Mouse (Mus musculus): ENCODE measurements around the gene Pold2. TPM values are rescaled to one million over a fixed set of nuclear protein-coding genes. Genes with fewer than 3 reads are reported as not detected.

Gene Pold2
- polyA plus RNA-seq, 1 experiment: 101 TPM

DNA sequence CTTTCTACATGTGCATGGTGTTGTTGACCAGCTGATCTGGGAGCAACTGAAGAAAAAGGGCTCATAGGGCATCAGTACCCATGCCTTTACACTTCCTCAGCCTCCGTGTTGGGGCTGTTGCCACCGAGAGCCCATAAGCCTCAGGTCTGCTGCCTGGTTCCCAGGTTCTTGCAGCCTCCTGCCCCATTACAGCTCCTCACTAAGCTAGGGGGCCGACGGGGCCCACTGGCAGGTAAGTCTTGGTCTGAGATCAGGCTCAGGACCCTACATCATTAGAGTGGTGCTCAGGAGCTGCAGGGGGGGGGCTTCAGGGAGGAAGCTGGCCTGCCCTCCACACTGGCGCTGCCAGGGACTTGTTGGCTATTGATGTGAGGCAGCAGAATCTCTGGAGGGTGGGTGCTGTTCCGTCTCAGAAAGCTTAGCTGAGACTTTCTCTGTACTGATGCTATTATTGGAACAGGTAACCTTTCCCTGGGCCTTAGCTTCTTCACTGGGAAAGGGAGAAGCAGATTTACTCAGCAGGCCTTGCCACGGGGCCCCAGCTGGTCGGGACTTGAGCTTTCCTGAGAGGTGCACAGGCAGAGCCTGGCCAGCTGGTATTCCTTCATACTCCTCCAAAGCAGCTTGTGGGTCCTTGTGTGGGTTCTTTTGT lies 21.5 kb downstream of the Pold2 start:
- DNase-seq (ENCODE audit: low read depth): no peak

DNA sequence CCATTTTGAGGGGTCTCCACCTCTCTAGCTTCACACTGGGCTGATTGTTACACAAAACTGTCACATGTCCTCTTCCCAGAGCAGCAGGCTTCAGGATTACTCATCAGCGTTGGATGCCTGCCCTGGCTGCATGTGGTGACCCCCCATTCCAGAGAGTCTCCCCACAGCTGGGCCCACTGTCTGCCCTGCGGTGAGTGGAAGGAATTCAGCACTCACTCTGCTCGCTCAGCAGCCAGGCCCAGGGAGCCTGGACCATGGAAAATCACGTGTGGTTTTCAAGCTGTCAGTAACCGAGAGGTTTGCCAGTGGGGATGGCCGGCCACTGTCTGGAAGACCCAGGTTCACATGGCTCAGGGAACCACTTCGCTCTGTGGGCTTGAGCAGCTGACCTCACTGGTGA lies 22.2 kb downstream of the Pold2 start:
- no peak for DNase-seq (ENCODE audit: low read depth)

DNA sequence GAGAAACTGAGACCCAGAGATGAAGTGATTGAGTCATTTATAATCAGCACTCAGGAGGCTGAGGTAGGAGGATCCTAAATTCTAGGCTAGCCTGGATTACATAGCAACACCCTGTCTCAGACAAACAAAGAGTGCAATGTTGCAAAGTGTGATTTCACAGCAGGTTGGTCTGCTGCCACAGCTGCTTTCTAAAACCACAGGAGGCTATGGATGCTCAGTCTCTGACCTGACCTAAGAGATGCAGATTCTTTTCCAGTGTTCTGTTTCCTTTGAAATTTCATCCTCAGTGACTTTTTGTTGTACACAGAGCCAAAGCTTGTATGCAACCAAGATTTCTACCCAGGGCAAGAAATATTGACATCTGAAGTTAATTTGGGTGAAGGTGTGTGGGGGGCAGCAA lies 22.6 kb downstream of the Pold2 start:
- no peak for DNase-seq (ENCODE audit: low read depth)

DNA sequence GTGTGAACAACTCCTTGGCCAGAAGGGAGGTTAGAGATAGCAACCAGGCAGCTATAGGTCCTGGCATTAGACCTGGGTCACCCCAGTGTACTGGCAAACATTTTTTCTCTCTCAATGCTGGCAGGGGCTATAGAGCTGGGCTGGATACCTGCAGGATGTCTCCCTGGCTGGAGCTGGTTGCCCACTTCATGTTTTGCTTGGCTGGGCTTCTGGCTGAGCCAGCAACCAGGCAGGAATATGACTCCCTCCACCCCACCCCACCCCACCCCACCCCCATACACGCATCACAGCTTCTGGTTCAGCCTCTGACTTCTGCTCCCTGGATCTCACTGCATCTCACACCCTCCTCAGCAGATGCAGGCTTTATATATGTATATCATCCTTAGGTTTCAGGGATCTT lies 25.8 kb downstream of the Pold2 start:
- DNase-seq (ENCODE audit: low read depth): no peak

DNA sequence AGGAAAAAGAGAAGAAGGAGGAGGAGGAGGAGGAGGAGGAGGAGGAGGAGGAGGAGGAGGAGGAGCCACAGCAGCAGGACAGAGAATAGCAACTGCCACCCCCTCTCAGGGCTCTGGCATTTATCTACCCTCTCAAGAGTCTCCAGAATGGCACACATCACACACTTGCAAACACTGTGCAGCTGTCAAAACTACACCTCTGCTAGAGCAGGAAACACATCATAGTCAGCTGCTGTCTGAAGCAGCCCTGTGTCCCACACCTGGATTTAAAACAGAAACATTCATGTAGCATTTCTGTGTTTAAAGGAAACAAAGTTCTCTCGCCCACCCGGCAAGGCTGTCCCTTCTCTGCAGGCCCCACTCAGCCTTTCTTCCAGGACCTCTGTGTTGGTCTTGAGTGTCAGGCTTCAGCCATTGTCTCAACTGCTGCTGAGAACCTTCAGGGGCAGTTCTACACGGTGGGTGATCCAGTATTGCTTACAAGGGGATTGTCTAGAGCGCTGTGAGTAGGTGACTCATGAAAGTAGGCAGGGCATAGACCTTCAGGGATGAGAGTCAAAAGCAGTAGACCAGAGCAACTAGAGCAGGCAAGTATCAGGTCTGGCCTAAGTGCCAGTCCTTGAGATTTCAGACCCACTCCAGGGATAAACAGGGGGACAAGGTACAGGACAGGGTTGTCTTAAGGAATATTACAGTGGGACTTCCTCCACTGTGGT lies 26.9 kb downstream of the Pold2 start:
- no peak for DNase-seq (ENCODE audit: low read depth)

DNA sequence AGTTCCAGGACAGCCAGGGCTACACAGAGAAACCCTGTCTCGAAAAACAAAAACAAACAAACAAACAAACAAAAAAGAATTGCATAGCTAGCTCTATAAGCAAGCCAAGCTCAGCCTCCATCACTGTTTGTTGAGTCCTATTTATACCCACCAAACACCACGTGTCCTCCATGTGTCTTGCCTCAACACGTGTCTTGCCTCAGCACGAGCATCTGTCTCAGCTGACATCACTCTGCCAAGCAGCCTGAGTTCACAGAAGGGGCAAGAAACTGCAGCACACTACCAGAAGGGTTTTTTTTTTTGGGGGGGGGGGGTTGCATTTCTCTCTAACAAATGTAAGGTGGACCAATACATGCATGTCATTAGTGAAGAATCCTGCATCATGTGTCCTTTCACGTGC lies 27.6 kb downstream of the Pold2 start:
- no peak for DNase-seq (ENCODE audit: low read depth)

DNA sequence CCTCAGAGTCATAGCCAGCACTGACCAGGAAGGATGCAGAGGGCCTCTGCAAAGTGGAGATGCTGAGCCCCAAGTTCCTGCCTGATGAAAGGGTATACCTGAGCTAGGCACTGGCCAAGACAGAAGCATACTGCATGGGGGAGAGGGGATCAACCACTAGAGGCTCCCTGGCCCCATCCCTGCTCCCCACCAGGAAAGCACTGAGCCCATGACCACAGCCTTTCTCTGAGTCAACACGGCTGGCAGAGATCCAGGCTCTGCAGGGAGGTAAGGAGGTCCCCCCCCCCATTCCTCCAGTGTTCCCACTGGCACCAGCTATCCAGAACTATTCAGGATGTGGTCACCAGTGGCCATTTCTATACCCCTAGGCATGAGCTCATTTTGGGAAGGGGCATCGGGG lies 28.8 kb downstream of the Pold2 start:
- no peak for DNase-seq (ENCODE audit: low read depth)

DNA sequence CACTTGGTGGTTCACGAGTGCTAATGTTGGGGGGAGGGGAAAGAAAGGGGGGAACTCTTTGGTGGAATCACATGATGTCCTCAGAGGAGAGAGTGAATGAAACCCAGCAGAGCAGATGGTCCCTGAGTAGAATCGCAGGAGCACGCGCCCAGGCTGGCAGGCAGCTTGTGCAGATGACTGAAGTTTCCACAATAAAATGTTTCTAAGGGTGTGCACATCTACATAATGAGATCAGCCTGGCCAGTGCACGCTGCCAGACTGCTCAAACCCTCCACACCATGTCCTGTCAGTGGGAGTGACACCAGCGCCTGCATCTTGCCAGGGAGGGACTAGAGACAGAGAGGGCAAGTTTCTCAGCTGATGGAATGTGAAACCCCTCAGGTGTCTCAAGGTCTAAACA lies 29.4 kb downstream of the Pold2 start:
- peak; percentile 37 for DNase-seq (ENCODE audit: low read depth)

DNA sequence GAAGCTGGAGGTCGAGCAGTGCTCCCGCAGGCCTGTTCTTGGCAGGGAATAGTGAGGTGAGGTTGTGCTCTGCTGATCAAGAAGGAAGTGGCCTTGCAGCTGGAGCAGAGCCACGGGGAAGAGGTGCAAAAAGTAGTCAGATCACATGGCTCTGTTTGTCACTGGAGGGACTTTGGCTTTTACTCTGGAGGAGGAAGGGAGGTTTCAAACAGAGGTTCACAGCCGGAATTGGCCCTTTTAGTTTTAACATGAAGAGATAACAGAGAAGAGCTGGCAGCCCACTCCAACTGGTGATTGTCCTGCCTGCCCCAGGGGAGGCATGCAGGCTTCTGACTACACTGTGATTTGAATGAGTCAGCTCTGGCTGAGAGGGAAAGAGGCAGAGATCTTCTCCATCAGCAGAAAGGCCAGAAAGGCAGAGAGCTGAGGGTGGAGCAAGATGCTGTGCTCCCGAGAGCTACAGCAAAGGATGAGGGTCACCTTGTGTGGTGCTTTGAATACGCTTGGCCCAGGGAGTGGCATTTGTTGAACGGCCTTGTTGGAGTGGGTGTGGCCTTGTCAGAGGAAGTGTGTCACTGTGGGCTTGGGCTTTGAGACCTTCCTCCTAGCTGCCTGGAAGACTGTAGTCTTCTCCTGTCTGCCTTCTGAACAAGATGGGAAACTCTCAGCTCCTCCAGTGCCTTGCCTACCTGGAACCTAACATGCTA lies 31.3 kb downstream of the Pold2 start:
- DNase-seq (ENCODE audit: low read depth): no peak

DNA sequence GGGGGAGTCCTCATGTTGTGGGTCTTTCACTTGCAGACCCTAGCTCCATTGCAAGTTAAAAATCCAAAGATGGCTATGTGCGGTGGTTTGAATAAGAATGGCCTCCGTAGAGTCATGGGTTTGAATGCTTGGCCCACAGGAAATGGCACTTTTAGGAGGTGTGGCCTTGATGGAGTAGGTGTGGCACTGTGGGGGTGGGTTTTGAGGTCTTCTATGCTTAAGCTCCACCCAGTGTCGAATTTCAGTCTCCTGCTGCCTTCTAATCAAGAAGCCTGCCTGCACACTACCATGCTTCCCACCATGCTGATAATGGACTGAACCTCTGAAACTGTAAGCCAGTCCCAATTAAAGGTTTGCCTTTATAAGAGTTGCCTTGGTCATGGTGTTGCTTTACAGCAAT lies 35.0 kb downstream of the Pold2 start:
- no peak for DNase-seq (ENCODE audit: low read depth)

DNA sequence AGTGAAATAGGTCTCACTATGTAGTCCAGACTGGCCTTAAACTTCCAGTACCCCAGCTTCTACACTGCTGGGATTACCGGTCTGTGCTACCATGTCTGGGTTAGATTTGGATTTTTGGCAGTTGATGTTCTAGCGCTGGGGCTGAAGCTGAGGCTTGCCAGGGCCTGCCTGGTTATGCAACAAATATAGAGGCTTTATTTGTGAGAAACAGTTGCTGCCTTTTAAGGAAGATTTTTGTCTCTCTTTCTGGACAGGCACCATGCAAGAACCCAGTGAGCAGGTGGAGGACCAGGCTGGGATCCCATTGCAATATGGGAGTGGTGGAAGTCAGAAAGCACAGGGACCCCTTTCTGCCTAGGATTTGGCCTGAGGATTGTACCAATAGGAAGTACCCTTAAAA lies 36.3 kb downstream of the Pold2 start:
- DNase-seq (ENCODE audit: low read depth): no peak

DNA sequence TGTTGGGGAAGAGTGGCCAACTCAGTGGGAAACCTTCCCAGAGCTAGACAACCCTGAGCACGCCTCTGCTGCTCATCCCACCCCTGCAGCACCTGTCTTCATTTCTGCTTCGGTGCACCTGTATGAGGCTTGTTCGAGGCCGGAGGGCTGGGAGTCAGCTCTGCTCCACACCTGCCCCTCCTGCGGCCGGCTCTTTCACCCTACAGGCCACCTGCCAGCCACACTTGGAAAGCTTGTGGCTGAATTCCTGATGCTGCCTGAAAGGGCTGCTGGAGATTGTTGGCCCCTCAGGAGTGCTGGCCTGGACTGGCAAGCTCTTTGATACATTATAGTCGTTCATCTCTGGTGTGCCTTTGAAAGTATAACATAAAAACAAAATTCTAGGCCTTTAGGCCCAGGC lies 37.7 kb downstream of the Pold2 start:
- DNase-seq (ENCODE audit: low read depth): no peak

DNA sequence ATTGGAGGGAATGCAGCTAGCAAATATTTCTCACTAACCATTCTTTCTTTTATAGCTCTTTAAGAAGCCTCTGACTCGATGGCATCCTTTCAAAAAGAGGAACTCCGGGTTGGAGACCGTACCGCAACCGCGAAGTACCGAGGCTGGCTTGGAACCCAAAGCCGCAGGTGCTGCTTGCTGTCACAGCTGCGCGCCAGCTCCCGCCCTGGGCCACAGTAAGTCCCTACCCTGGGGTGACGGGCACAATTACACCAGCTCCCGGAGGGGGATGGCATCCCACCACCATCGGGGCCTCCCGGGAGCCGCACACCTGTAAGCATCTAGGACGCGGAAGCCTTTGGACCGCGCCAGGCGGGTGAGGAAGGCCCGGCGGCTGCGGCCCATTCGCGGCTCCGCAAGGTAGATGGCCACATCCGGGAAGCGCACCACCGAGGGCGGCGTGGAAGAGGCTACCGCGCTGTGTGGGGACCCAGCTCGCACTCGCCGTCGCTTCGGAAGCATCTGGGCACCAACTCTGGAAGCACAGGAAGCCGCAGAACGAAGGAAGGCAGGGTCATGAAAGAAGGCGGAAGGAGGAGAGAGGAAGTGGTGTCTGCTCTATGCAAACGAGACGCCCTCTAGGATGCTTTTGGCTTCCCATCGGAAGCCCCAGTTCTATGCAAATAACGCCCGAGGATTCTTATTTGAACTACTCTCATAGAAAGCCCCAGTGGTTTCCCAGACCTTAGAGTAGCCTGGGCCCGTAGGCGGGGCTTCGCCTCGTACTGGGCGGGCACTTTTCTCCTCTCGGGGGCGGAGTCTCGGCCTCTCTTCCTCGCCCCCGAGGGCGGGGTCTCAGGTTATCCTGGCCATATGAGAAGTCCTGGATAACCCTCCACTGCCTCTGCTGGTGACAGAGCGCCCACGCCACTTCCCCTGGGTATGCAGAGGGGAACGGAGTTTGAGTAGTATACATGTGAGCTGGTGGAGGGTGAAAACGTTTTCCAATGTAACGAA lies 40.5 kb downstream of the Pold2 start, which contains the start of gene Polm:
Polm (minus strand) TSS at position 766 of the 996 bp plus-strand sequence.
- peak; percentile 80 for DNase-seq (ENCODE audit: low read depth)

DNA sequence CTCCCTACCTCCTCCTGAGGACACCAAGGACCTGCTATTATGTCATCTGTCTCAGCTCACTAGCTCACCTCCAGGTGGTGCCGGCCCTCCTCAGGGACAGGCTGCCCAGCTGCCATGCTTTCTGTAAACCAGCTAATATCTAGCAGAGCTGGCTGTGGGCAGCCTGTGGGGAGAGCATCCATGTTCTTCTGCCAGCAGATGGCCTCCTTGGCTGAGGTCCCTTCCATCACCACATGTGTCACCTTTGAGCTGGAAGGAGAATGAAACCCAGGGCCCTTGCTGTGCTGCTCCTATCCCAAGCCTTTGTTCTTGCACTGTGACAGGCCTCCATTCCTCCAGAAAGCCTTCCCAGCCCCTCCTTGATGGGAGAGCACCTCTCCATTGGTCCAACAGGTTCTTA lies 42.0 kb downstream of the Pold2 start:
- DNase-seq (ENCODE audit: low read depth): no peak

DNA sequence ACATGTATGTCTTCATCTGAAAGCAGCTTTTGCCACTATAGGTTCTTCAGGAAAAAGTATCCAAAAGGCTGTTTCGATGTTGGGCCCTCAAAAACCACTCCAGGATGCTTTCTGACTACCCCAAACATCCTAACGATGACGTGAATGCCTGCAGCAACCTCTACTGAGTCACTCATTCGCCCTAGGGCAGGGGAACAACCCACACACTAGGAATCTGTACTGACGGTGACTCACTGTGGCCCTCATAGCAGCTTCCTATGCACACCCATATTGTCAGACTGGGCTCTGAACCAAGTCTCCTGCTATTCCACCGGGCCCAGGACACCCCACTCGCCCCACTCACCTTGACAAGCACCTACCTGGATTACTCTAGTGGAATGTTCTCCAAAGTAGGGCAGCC lies 43.0 kb downstream of the Pold2 start:
- no peak for DNase-seq (ENCODE audit: low read depth)

DNA sequence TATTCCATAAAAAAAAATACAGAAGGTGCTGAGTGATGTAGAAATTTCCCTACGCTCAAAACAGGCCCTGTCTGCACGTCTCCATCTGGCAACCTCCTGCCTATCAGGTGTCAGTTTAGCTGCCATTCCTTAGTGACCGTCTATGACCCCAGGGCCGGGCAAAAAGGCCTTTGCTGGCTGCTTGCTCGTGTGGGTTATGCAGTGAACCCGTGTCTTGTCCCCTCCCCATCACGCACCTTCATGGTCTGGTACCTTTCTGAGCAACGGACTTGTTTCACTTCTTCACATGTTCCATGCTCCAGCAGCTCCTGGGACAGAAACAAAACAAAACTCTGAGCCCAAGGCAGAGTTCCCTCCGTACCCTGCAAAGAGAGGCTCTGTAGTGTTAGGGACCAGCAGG lies 43.6 kb downstream of the Pold2 start:
- DNase-seq (ENCODE audit: low read depth): no peak

DNA sequence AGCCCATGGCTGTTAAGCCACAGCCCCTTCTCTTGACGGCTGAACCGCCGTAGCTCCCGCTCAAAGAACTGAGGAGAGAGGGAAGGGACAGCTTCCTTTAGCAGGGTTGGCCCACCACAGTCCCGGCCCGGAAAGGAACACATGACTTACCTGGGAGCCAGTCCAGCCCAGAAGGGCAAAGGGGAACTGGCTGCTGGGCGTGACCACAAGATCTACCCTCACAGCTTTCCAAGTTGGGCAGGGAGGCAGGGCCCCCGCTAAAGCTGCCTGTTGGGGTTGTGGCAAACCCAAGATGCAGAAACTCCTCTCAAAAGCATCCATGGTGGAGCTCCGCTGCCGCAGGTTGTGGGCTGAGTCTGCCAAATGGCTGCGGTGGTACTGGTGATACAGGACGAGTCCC lies 48.8 kb downstream of the Pold2 start:
- no peak for DNase-seq (ENCODE audit: low read depth)

DNA sequence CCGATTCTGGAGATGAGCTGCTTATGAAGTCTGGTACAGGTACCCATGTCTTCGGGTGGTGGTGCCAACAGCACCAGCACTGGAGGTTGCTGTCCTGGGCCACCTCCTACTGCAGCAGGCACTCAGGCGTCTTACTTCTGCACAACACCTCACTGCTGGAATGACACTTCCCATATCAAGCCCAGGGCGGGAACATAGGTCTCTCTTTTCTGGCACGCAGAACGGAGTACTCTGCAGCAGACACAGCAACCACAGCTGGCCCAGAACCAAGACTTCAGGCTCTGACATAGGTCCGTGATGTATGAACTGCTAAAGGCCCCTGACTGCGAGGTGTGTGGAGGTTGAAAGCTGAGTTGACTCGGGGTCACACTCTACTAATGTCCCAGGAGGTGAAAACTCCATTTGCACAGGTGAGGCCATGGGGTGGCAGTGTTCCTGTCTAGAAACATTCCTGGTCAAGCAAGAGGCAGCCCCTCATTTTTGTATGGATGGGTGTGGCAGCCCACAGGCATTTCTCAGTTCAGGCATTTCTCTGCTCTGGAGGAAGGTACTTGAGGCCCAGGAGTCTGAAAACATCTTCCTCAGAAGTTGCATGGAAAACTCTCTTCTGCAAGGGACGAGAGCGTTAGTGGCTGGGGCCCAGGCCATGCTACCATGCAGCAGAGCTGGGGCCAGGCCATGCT lies 49.4 kb downstream of the Pold2 start:
- DNase-seq (ENCODE audit: low read depth): no peak

DNA sequence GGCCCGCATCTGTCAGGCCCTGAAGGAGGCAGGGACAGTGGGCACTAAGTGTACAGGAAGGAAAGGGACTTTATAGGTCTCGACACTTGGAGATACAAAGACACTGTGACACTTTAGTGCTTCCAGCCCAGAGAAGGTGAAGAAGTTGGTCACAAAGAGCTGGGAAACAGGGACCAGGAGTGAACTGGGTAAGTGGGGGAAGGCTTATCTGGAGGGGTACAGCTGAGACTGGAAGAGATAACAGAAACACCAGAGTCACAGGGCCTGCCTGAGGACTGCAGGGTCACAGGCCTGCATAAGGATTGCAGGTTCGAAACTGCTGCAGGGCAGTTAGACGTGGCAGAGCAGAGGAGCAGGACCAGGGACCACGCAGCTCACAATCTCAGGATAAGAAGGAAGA lies 50.2 kb downstream of the Pold2 start:
- DNase-seq (ENCODE audit: low read depth): no peak

DNA sequence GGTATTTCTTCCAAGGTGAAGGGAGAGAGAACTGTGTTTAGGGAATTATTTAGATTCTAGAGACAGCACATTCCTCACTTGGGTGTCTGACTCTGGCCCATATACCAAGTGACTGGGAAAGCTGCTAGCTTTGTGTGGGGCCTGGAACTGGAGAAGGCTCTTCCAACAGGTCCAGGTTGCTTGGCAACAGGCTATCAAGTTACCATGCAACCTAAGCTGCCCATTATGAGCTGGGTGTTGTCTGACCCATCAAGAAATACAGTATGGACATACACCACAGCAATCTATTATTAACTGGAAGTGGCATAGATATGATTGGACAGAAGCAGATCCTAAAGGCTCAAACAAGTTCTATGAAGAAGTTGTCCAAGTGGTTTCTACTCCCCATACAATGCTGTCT lies 52.7 kb downstream of the Pold2 start:
- DNase-seq (ENCODE audit: low read depth): no peak

Data from gonadal fat pad, adult 2 months (tissue).